Mouse (Mus musculus) bone marrow, adult 2 months (tissue): ENCODE measurements around the gene Pou3f3.

Source experiments
- CTCF ChIP-seq: fragments of 200-500 bp; IDR thresholded peaks from 2 replicates; pipeline ENCODE4 v1.5.1; 2011; ENCODE audit warnings: low read length, control low read depth; ENCODE audit not compliant: control insufficient read depth, insufficient read depth
- POLR2A ChIP-seq: fragments of 200-500 bp; IDR thresholded peaks from 2 replicates; pipeline ENCODE4 v1.6.1; 2011; ENCODE audit warnings: low read depth, mild to moderate bottlenecking, control low read depth, low read length, borderline replicate concordance; ENCODE audit not compliant: control insufficient read depth

- TF ChIP-seq CTCF, result no peak
- TF ChIP-seq POLR2A, result no peak
Observed at GRCm38 (mm10) chr1:42745047-42745446, 49.5 kb downstream of the Pou3f3 start.
